Mouse (Mus musculus) frontal cortex, postnatal 10 days (tissue): Measurements from ENCODE around the gene Mt3.

ENCODE experiments used
- DNase-seq, 2 experiments: peaks; one replicate each; pipeline ENCODE4 v3.0.0; 2022; ENCODE audit warnings: low spot score in 2 of 2, mixed read lengths in 1 of 2

Mt3 gene

DNA sequence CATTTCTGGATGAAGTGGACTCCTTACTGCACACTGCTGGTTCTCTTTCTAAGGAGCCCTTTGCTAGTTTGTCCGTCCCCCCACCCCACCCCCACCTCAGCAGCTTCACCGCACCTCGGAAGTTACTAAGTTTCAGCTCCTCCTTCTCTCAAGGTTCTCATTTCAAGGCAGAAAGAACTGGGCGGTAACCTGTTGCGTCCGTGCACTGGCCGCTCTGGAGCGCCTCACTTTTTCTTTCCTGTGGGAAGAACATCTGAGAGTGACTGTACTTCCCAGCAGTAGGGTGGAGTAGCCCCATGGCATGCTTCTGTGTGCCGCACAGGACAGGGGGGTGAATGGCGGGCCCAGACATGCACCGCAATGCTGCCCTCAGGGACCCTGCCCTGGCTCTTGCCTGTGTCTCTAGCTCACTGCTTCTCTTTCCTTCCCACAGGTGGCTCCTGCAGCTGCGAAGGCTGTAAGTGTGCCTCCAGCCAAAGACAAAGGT is 32.0 kb downstream of the Mt3 start:
- no peak for DNase-seq

DNA sequence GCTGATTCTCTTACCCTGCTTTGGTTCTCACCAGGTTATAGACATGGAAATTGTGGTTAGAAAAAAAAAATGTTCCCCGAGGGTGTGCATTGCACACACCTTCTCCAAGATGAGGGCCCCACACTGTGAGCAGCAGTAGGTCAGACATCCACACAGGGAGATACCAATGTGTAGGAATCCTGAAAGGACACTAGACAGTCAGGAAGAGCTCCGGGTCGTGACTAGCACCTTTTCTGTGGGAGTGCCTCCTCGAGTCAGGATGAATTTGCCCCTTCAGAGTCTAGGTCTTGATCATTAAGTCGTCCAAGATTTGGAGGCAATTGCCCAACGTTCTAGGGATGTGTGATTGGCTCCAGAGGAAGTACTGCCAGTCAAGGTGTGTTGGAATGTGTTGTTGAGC is 33.4 kb downstream of the Mt3 start:
- DNase-seq: no peak

DNA sequence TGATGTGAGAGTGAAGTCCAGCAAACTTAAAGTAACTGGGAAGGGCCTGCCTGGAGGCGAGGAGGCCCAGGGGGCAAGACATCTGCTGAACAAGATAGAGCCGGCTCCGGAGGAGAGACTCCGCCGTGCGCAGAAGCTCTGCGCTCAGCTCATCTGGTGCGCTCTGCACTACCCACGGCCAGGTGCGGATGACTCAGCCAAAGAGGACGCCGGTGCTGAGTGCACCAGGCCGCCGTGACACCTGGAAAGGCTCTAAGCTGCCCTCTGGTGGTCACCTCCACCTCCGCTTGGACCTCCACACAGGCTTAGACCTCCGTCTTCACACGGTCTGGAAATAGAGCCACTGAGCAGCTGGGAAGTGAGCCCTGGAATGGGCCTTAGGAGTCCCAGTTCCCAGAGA is 34.1 kb downstream of the Mt3 start:
- peak in 1 of 2 experiments; percentile 53 for DNase-seq

DNA sequence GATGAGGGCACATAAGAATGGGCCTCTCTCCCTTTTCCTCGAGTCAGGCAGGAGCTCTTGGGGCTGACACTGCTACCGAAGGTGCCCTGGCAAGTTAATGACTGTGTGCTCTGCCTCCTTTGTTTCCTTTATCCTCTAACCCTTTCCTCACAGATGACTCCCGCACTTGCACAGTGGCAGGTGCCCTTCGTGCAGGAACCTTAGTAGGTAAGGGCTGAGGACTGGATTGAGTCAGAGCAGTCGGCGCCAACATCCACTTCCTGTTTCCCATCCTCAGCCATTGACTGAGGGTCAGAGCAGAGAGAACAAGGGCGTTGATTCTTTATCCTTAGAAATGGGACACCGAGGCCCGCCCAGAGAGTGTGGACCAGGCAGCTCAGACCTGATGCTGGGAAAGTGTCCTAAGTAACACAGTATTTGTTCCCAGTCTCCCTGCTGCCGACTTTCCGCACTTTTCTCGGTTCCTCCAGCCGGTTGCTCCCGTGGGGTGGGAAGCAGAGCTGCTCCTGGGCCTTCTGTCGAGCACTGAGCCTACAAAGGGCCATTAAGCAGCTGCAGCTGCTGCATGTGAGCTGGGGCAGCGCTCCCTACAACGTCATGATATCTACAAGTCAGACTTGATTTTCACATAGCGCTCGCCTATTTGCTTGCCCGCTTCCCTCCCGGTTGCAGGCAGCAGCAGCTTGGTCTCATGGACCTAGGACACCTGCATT is 35.0 kb downstream of the Mt3 start:
- no peak for DNase-seq

DNA sequence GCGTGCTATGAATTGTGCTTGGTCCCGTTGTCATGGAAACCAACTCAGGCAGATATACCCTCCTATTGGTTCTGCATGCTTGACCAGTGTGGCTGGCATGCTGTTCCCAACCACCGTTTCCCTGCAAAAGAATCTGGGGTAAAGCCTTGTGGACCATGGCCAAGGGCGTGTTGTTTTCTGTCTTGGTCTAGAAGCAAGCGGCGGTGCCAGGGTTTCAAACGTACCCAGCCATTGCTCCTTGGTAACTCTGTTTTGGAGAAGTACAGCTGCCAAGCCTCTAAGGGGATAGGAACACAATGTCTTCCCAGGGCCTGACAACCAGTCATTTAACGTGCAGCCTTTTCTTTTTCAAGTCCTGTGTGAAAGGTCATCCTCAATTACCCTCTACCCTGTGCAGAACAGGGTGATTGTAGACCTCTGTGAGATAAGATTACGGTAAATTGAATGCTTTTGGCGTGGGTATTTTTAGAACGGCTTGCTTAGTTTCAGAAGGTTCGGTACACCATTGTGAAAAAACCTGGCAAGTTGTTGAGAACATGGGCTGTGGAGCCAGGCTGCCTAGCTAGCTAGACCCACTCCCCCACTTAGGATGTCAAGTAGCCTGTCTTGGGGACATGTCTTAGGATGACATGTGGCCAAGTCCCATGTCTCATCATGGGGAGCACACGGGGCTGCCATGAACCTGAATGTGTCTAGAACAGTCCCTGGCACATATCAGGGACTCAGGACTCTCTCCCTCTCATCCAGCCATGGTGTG is 37.0 kb downstream of the Mt3 start:
- DNase-seq: peak; percentile 59 to 78

DNA sequence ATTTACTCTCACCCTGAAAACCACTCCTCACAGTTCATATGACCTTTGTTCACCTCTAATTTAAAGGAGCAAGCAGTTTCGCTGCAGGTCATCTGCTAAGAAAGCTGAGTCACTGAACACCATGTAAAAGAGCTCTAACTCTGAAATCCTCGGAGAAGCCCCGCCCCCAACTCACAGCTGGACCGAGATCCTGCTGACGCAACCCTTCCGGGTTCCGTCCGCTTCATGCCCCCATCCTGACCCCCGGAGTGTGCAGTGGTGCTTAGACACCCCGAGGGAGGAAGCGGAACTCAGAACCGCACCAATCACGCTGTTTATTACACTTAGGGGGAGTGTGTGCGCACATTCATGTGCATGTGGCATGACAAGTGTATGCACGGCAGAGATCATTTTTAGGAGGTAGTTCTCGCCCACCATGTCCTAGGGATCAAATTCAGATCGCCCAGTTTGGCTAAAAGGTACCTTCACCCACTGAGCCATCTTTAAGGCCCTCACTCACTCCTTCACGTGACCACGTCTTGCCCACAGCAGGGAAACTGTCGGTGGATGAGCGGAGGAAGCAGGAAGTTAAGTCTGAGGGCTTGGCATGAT is 38.8 kb downstream of the Mt3 start:
- peak in 1 of 2 experiments; percentile 44 for DNase-seq

DNA sequence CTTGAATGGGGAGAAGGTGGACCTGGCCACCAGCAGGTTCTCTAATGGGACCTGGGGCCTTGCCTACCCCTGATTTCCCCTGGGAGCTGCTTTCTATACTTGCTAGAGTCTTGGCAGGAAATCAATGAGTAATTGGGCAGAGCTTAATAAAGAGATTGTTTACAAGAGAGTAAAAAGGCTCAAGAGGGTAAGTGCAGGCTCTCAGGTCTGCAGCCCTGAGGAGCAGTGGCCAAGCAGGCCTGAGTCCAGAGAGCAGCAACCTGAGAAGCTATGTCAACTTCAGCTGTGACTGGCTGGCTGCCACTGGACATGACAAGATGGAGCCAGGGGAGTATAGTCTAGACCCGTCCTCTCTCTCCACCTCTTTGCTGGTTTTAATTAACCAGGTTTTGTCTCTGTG is 40.5 kb downstream of the Mt3 start:
- no peak for DNase-seq

DNA sequence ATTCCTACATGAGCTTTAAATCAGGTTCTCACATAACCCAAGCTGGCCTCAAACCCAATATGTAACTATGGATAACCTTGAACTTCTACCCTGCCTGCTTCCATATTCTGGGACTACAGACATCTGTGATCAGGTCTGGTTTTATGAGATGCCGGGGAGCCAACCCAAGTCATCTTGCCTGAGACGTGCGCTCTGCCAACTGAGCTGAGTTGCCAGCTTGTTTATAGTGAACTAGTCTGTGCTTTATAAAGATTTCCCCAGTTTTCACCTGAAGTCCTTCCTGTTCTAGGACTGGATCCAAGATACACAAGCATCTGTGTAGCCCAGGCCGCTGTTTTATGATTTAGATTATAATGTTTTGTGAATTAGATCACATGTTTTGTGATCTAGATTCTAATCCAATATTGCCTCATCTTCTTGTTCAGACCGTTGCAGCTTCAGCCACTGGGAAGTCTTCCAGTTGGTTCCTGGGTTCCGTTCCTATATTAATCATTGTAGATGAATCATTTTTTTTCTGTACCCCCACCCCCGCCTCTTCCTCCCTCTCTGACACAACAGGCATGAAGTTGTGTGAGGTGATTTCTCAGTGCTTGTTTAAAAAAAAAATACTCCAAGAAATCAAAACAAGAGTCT is 42.3 kb downstream of the Mt3 start:
- no peak for DNase-seq

DNA sequence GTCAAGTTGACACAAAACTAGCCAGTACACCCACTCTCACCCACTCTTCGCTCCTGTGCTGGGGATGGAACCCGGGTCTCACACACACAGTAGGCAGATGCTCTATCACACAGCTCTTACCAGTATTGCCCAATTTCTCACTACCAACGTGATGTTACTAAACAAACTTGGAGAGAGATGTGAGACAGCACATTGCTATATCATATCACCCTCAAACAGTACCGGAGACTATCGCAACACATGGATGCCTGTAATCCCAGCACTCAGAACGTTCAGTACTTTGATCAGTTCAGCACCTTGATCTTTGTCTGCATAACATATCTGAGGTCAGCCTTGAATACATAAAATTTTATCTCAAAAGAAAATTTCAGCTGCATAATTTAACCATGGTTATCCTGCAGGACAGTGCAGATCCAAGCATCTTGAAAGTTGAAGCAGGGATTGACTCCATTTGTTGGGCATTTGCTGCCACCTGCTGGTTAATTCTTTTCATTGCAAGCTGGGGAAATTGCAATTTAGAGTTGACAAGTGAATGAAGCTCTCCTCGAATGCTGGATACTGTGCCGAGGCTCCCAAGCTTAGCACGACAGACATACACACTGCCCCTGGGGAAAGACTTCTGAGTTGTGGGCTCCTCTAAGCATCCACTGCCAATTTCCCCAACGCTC is 46.9 kb downstream of the Mt3 start:
- DNase-seq: peak in 1 of 2 experiments; percentile 61
